Mouse (Mus musculus) kidney, adult 18-20 months (tissue): ENCODE measurements around the gene Myocd.

Experiments used
- DNase-seq: peaks from one replicate; pipeline ENCODE4 v3.0.0; 2021

Gene Myocd

DNA sequence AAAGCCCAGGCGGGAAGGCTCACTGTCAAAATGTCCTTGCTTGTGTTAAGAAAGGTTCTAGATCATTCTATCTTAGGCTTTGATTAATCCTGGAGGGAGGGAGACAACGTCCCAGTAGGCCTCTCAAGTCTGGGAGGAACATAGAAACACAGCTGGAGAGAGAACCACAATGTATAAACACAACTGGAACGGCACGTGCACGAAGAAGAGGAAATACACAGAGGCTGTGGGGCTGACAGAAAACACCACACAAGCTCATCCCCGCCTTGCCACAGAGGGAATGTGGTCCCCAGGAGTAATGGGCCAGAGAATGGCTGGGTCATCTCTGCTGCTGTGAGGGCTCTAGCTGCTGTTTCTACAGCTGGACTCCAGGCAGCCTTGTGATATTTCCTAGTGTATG is 58.1 kb downstream of the Myocd start:
- no peak for DNase-seq

DNA sequence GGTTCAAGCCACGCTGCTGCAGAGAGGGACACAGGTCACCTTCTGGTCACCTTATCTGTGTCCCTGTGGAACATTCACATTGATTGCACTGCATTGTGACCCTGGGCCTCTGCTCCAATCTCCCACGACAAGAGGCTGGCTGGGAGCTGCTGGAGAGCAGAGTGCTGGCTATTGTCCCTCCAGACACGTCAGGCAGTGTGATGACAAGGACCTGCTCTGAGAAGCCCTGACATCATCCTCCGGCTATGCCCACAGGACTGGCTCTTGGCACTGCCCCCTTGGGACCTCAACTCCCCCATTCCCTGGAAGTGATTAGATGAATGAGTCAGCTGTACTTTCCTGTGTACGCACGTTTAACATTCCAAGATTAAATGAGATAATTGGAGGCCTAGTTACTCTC is 60.3 kb downstream of the Myocd start:
- DNase-seq, result no peak

DNA sequence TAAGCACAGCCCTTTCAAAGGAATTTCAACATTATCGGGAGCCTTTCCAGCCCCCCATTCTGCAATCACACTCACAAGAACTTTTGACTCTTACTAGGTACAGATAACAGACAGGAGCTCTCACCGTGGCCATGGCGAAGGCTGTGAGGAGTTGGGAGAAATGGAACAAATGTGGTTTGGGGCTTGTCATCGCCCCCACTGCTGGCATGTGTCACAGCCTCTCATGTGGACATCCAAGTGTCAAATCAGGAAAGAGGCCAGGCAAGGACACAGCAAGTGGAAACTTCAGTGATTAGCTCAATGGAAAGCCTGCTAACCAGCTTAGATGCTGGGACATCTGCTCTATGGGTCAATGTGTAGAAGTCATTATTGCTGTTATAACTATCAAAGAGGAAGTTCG is 64.5 kb downstream of the Myocd start:
- DNase-seq, result no peak

DNA sequence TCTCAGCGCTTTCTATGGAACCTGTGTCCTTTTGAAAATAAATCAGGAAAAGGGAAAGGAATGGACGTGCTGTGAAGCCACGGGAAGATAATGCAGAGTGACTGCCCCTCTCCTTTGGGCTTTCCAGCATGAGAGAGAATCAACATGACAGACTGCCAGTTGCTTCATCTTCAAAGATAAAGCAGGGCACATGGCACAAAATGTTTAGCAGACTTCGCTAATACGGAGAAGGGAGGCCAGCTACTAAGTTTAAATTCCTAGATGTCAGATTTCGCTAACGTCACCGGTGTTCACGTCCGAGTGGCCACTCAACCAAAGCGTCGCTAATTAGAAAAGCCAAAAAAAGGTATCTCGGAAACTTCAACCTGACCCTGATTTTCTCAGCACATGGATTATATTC is 65.1 kb downstream of the Myocd start:
- DNase-seq, result no peak

DNA sequence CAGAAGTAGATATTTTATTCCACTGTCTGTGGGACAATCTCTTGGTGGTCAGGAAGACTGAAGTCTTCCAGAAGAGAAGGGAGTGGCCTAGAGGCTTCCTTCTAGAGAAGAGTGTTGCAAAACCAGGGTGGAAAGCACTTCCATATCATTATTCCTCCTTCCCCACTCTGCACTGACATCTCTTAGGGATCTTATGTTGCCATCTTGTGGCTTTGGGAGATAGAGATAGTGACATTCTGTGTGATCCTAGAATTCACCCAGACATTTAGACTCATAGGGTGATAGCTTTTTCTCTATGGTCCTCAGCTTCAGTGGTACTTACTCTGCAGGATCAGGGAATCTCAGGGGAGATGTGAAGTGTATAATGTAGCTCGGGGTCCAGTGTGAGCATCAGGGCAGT is 66.8 kb downstream of the Myocd start:
- DNase-seq, result no peak

DNA sequence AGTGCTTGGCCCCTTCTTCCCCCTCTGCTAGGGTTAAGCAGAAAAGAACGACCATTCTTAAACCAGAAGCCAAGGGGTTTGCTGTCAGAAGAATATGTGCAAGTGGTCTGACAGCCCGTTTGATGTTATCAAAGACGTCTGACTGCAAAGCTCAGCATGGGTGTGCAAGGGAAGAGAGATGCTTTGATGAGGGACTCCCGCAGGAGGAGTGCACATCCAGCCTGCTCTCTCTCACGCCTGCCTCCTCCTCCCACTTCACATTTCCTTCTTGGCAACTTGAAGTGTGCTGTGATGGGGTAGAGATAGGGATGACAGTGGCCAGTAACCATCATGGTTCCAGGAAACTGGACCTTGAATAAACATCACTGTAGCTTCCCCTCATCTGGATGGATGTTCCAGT is 67.6 kb downstream of the Myocd start:
- DNase-seq, result no peak

DNA sequence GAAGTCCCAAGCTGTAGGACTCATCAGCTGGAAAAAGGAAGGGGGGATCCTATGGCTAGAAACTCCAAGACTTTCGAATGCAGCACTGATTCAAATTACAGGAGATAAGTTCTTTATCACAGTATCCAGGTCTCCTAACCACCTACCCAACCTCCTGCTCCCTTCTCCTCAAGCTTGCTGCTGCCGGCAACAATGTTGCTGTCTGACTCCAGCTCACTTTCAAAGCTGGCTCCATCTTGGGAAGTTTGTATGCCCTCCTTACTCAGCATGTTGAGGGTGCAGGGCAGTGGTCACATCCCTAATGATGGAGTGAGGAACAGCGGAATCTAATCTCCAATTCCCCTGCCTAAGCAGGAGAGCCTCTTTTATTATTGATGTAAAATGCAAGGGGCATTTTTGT is 71.8 kb downstream of the Myocd start:
- no peak for DNase-seq

DNA sequence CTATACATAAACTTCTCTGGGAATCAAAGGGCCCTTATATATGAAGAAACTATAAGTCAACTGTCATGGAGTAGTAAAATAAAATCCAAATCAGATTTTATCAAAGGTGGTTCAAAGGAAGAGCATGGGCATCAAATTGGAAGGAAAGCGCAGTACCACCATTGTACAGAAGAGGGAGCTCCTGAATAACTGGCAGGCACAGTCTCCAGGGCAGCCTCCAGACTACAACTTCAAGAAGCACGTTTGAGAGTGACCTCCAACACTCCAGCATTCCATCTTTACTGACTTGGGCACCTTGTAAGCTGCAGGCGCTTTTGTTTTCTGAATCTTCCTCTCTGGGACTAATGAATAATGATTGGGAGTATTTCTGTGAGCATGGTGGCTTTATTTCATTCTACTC is 72.5 kb downstream of the Myocd start:
- peak; percentile 59 for DNase-seq

DNA sequence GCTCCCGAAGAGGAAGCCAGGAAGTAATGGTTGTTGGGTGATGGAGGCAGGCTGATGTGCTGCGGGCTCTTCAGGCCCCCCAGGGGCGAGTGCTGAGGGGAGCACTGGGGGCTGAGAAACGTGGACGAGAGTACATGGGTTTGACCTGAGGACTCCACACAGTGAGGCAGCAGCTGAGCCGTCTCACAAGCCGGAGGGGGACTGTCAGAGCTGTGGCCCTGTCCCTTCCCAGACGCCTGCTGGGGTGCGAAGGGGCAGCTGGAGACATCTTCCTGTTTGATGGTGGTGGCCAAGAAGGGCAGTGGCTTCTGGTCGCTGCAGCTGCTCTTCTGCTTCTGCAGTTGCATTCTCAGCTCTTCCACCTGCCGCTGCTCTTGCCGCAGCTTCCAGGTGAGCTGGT is 82.8 kb downstream of the Myocd start:
- DNase-seq, result no peak

DNA sequence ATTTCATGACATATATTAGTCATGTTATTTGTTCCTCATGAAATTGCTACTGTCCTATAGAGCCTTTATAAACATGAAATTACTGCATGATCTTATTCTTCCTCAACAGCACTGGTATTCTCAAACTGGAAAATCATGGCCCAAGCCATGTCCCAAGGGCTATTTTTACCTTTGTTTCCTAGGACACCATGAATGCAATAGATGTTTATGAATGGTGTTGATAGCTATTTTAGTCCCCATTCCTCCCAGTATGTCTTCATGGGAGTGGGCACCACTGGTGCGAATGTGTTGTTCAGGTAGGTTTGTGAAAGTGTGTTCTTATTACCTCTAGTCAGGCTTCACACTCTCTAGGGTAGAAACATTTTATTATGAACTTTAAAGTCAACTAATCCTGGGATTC is 84.7 kb downstream of the Myocd start:
- no peak for DNase-seq

DNA sequence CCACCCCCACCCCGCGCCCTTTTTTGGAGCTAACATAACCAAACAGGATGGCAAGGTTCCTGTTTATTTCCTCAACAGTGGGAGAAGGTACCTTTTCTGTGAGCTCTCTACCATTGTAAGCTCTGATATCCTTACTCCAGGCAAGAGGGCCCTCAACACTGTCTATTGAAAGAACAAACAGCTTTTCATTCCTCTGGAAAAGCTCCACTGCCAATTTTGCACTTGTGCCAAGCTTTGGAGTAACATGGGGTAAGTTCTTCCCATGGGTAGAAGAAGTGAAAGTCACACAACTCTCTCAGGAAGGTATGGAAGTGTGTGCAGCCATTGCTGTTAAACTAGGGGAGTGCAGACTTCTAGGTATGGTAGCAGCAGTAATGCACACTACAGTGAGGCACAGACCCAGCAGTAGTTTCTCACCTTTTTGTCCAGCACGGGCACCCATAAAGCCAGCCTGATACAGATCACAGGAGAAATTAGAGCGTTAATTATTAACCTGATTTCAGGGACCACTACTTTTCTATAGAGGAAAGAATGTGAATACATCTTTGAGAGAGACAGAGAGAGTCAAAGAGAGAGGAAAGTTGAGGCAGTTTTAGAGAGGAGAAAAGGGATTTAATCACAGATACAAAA is 99.6 kb downstream of the Myocd start:
- no peak for DNase-seq

DNA sequence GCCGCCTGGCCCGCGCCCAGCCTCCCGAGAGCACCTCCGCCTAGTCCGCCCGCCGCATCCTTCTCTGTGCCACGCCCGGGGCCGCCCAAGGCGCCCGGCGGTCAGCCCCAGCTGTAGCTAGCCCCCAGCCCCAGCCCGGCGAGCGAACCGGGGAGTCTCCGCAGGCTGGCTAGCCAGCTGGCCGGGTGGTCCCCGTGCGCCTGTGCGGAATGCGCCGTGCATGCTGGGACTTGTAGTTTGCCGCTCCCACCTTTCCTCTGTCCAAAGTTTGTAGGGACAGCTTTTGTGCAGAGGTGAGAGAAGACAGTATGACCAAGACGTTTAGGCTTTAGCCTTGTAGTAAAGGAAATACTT is 107.0 kb downstream of the Myocd start, which contains the start of gene Arhgap44:
Gene Arhgap44 (minus strand): TSS at position 195 of the 354 bp plus-strand sequence.
- DNase-seq, result peak; percentile 70

DNA sequence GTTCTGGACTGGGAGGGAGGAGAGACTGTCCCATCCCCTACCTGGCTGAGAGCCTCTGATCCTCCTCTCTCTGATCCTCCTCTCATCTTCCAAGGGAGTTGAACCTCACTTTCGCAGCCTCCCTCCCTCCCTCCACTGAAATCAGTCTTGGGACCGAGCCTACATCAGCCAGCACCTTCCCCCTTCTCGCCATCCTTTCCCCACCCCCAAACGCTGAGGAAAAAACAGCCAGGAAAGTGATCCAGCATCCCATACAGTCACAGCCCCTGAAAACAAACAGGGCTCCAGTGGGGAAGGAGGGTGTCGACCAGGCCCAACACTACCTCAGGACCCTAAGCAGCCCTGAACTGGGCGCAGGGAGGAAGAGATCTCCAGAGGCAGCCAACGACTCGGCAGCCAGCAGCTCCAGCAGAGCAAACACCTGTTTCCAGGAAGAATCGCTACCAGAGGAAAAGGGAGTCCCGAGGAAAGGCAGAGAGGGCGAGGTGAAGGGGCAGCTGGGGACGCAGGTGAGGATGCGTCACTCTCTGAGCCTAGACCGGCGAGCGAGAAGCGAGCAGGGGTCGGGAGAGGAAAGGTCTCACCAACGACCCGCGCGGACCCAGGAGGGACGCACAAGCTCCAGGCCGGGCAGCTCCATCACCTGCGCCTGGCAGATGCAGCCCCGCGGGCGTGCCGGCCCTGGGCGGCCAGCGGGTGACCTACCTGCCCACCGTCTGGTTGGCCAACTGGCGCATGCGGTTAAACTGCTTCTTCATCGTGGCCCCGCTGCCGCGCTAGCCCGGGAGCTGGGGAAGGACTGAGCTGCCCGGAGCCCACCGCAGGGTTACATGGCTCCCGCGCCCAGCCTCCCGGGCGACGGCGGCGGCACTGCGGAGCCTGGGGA is 107.7 kb downstream of the Myocd start:
- DNase-seq, result no peak

DNA sequence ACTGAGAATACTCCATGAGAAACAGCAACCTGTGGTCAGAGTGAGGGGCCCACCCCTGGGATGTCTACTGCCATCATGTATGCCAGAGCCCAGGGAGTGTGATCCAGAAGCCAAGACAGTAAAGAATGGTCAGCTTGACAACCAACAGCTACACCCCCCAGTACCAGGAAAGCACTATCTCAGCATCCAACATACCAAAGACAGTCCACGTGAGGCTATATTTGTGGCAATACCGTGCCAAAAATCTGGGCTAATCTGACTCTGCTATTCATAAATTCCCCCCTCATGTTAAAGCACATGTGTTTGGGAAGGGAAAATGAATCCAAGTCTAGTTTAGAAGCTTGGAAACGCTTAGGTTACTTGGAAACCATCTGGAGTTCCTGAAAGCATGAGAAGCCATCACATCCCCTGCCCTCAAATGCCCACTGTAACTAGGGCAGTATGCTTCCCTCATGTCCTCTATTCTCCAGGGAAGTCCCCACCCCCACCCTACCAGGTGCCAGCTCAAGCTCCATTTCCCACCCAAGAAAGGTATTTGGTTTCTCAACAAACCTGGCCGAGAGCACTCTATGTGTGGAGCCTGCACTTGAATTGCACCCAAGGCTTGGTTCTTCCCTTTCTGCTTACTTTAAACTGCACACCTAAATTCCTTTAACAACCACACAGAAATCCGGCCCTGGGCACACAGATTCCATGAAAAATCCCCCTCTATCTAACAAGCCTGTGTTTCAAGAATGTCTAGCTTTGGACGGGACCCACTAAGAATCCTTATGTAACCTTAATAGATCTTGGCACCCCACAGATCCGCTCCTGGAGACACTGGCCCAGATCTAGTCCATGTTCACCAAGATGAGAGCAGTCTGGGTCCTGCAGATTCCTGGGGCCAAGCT is 108.6 kb downstream of the Myocd start:
- no peak for DNase-seq

DNA sequence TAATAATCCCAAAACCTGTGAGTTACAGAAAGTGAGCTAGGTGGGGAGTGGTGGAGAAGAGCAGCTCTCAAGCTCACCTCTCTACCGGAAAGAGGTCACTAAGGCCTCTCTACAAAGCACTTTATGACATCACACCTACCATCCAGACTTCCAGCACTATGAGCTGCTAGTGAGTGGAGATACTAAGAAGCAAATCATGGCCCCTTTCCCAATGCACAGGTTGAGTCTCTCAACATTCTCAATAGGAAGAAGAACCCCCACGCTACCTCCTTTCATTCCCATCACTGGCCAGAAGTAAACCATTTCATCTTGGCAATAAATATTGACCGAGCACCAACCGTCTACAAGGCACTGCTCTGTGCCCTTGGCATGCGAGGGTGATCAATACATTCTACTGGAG is 110.0 kb downstream of the Myocd start, which contains the start of gene 1700086D15Rik:
Gene 1700086D15Rik (minus strand): TSS at position 101 of the 400 bp plus-strand sequence.
- no peak for DNase-seq

DNA sequence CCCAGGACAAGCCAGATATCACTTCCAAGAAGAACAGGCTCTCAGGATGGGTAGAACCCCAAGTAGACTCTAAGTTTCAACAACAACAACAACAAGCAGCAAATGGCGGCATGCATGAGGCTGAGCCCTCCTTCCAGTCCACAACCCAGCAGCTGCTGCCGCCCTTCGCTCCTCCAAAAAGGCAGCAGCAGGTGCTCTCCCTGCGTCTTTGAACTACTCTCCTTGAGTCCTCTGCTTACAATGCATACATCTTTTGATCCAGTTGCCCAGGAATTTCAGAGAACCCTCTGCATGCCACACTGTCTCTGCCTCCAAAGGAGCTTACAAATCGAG is 111.2 kb downstream of the Myocd start:
- DNase-seq, result no peak

DNA sequence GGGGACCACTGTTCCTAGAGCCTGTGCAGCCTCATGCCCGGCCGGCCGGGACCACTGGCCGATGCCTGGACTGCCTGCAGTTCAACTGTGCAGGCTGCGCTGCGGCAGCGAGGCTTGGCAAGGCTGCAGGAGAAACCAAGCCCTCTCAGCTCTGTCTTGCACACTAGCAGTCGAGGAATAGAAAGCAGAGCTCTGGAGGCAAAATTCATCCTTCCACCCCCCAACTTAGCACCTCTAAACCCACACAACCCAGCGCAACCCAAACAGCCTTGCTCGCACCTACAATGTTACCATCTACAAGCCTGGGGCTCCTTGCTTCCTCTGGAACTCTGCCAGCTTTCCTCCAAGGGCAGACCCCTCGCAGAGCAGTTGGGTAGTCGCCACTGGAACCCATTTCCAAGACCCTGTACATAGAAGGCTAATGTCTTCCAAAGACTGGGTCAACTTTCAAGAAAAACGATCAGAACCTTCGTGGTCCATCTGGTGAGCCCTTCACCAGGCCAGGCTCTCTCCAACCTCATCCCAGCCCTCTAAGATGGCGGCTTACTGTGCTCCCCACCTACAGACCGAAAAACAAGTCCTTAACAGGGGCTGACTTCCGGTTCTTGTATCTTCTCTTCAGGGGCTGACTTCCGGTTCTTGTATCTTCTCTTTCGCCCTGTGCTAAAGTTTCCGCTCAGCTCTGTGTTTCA is 111.7 kb downstream of the Myocd start:
- DNase-seq, result no peak

DNA sequence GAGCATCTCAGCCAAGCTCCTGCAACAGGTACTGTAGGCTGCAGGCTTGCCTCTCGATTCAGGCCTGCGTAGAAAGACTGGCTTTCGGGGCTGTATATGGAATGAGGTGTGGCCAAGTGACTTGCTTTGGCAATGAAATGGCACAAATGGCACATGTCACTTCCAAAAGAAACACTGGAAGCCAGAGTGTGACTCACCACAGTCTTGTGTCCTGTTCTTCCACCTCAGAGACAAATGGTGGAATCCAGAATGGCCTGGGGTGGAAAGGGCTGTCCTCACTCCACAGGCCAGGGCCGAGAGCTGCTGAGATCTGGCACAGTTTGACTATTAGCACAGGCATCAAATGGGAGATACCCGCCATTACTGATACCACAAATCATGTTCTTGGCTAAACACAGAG is 116.8 kb downstream of the Myocd start:
- DNase-seq, result no peak

DNA sequence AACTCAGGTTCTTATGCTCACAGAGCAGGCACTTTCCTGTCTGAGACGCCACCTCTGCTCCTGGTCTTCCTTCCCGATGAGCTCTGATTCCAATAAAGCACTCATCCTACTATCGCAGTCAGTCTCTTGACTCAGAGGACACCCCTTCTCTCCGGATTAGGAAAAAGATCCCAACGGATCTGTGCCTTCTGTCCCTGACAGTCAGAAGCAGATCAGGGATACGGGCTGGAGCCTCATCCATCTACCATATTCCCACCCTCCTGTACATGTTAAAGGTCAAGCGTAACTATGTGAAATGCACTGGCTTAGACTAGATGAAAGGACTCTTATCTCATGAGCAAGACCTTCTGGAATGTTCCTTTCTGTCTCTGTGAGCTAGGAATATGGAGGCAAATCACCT is 121.3 kb downstream of the Myocd start:
- no peak for DNase-seq

DNA sequence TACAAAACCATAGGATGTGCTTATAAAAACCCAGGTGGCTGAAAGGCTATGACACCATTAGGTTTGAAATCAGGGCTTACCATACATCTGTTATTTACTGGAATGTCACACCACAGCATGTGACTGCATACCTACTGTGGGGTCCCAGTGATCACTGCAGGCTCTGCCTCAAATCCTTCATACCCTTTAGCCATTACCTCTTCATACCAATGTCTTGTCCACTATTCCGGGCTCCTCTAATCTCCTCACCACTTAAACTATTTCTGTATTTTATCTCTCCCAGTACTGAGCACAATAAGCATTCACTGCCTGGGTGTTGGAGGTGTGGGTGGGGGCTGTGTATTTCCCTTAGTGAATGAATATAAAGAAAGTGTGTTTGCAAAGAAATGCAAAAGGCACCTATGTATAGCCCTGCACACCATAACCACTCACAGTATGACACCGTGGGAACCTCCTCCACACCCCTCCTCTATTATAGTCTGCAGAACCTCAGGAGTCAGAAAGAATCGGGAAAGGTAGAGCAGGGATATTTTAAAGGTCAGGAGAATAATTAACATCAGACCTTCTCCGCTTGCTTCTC is 126.9 kb downstream of the Myocd start:
- DNase-seq, result no peak

DNA sequence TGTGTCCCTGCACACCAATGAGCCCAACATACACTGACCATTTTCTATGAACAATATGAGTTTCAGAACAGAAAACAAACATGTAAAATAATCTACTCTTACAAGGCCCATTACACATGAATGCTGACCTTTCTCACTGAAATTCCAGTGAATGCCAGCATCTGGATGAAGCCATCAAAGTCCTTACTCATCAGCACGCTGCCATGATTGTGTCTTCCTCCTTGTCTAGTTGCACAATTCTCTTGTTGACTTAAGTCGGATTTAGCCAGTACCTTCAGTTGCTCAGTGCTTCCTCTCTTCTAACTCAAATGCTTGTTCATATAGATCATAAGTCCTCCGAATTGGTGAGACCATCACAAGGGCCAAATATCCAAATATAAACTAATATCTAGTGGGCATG is 130.8 kb downstream of the Myocd start:
- no peak for DNase-seq

DNA sequence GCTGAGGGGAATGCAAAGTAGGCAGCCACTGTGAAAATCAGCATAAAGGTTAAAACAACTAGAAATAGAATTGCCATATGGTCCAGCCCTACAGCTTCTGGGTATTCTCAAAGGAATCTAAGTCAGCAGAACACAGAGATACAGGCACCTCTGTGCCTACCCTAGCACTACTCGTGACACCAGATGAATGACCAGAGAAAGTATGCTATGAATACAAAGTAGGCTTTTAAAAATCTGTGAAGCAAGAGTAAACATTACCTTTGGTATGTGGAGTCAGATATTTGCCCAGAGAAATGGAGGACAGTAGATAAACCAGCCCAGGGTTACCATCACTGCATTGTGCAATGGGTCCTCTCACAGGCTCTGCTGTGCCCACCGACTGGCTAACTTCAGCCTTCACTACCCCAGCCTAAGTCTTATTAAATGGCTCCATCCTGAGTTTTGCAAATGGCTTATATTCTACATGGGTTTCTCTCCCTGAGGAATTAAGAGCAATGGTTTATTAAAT is 132.6 kb downstream of the Myocd start:
- no peak for DNase-seq
